Mouse (Mus musculus) forebrain, postnatal 0 days (tissue): Measurements from ENCODE around the gene Rars2. TPM values are rescaled to one million over a fixed set of nuclear protein-coding genes. Genes with fewer than 3 reads are reported as not detected.

ENCODE experiments used
- ATAC-seq: fragments of 200-750 bp; cut with Nextera tagmentation; 2 replicates; pipeline ENCODE4 v1.8.0; 2017; ENCODE audit warnings: mild to moderate bottlenecking, moderate library complexity
- DNase-seq: peaks from one replicate; pipeline ENCODE4 v3.0.0-alpha.2; 2015
- H3K27ac ChIP-seq: fragments of 300-500 bp; sonication (generic); 2 replicates; pipeline ENCODE4 v1.5.1; 2014; ENCODE audit warnings: low read depth, mild to moderate bottlenecking, antibody characterized with exemption, low read length, moderate library complexity, mixed read lengths
- H3K27me3 ChIP-seq: fragments of 300-500 bp; sonication (generic); 2 replicates; pipeline ENCODE4 v1.6.1; 2014; ENCODE audit warnings: mild to moderate bottlenecking, low read length, mixed read lengths; ENCODE audit not compliant: insufficient read depth
- H3K36me3 ChIP-seq: fragments of 300-500 bp; sonication (generic); 2 replicates; pipeline ENCODE4 v1.6.1; 2014; ENCODE audit warnings: mild to moderate bottlenecking, moderate library complexity; ENCODE audit not compliant: insufficient read depth
- H3K4me1 ChIP-seq: fragments of 300-500 bp; sonication (generic); 2 replicates; pipeline ENCODE4 v1.6.1; 2014; ENCODE audit warnings: antibody characterized with exemption; ENCODE audit not compliant: insufficient read depth
- H3K4me2 ChIP-seq: fragments of 300-500 bp; sonication (generic); 2 replicates; pipeline ENCODE4 v1.6.1; 2014; ENCODE audit warnings: low read depth, mild to moderate bottlenecking, moderate library complexity
- H3K4me3 ChIP-seq: fragments of 300-500 bp; sonication (generic); 2 replicates; pipeline ENCODE4 v1.5.1; 2014; ENCODE audit warnings: low read depth, low read length, mixed read lengths
- H3K9ac ChIP-seq: fragments of 300-500 bp; sonication (generic); 2 replicates; pipeline ENCODE4 v1.6.1; 2014; ENCODE audit warnings: mild to moderate bottlenecking
- H3K9me3 ChIP-seq: fragments of 300-500 bp; sonication (generic); 2 replicates; pipeline ENCODE4 v1.6.1; 2016; ENCODE audit warnings: low read length
- CTCF ChIP-seq: sonication (generic); IDR thresholded peaks from 2 replicates; pipeline ENCODE4 v1.5.1; 2016; ENCODE audit warnings: antibody characterized with exemption, control low read depth, low read depth
- WGBS: fragments of 180-500 bp; shearing (Covaris S2); extraction: QIAGEN DNeasy Blood & Tissue Kit; methylation state at CpG from one replicate; pipeline ENCODE4 v1.1.7; 2014; 5-methylcytosine and 5-hydroxymethylcytosine counted together
- polyA plus RNA-seq: library from polyadenylated mRNA; unstranded; fragments of >200 nt; fragmentation: Nextera tagmentation; extraction: Ambion mirVana; gene quantifications from 2 replicates; pipeline ENCODE4 v1.2.1, GENCODE M21; 2015
- total RNA-seq: library from RNA; depleted of rRNA; stranded (reverse); fragments of >200 nt; gene quantifications from 2 replicates; pipeline ENCODE4 v1.2.3, GENCODE M21; 2014

Gene Rars2
- total and polyA plus RNA-seq, 2 experiments from 2014 or later, result 28.7 to 48.8 TPM

DNA sequence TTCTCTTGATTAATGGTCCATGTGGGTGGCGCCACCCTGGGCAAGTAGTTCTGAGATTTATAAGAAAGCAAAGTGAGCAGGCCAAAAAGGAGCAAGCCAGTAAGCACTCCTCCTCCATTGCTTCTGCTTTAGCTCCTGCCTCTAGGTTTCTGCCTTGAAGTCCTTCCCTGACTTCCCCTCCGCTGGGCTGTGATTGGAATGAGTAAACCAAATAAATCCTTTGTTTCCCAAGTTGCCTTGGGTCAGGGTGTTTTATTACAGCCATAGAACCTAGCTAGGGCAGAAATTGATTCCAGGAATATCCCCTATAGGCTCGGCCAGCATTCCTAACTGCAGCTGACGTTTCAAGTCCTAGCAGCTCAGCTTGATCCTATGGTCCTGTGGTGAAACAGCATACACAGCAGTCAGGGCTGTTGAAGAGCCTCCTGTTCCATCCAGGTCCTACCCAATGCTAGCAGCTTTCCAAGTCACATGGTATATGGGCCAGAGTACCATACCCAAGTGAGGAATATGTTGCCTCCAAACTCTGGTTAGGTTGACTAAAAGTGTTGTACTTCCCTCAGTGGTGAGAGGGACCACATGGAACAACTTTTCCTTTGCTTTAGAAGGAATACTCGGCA, 25.1 kb downstream of the Rars2 start:
- Histone ChIP-seq H3K36me3 (peaks cover 25% of the 10 kb centered on the region), H3K4me2 (no peak overlapping the region), H3K27ac (no peak overlapping the region), H3K4me3 (no peak overlapping the region), H3K27me3 (no peaks in the 10 kb centered on the region), H3K9ac (no peak overlapping the region), H3K4me1 (no peaks in the 10 kb centered on the region), H3K9me3 (no peaks in the 10 kb centered on the region)
- WGBS, result 91% methylated on average over 5 of the region's 5 CpGs
- no peak for DNase-seq
- ATAC-seq, result no peak
- no peak for TF ChIP-seq CTCF

DNA sequence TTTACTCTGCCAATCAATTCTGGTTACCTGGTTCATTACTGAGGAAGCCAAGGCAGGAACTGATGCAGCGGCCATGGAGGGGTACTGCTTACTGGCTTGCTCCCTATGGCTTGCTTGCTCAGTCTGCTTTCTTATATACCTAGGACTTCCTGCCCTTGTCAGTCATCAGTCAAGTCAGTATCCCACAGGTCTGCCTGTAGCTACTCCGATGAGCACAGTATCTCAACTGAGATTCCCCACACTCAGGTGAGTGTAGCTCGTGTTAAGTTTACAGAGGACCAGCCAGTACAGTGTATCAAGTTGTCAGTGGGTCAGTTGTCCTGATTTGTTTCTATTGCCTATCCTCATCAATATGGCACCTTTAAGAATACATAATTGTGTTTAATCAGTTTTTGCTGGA, 26.0 kb downstream of the Rars2 start:
- Histone ChIP-seq H3K27me3 (no peaks in the 10 kb centered on the region), H3K36me3 (peaks cover 26% of the 10 kb centered on the region), H3K4me2 (no peak overlapping the region), H3K4me3 (no peak overlapping the region), H3K9me3 (no peaks in the 10 kb centered on the region), H3K27ac (no peak overlapping the region), H3K4me1 (no peaks in the 10 kb centered on the region), H3K9ac (no peak overlapping the region)
- DNase-seq (no peak), ATAC-seq (no peak)
- WGBS, result 98% methylated on average over 3 of the region's 3 CpGs
- no peak for TF ChIP-seq CTCF

DNA sequence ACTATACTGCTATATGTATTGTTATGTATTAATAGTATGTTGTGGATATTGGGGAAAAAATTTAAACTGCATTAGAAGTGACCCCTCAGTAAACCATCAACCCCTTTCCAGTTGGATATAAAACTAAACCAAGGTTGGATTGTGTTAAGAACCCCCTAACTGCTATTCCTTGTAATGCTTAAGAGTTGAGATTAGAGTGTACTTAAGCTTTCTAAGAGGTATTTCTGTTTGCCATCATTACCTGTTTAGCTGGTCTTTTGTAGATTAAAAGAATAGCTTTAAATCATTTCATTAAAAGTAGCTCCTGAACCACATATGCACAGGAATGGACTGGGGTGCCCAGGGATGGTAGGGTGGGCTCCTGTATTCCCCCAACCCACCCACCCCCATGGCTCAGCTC, 30.0 kb downstream of the Rars2 start:
- H3K27ac ChIP-seq, result no peak overlapping the region
- no peak for DNase-seq
- H3K36me3 ChIP-seq, result peaks cover 41% of the 10 kb centered on the region
- no peaks in the 10 kb centered on the region for H3K9me3 ChIP-seq
- no peak for TF ChIP-seq CTCF
- no peak overlapping the region for H3K4me3 ChIP-seq
- no peaks in the 10 kb centered on the region for H3K27me3 ChIP-seq
- no peak for ATAC-seq
- no peak overlapping the region for H3K4me2 ChIP-seq
- H3K4me1 ChIP-seq, result no peaks in the 10 kb centered on the region
- H3K9ac ChIP-seq, result no peak overlapping the region

DNA sequence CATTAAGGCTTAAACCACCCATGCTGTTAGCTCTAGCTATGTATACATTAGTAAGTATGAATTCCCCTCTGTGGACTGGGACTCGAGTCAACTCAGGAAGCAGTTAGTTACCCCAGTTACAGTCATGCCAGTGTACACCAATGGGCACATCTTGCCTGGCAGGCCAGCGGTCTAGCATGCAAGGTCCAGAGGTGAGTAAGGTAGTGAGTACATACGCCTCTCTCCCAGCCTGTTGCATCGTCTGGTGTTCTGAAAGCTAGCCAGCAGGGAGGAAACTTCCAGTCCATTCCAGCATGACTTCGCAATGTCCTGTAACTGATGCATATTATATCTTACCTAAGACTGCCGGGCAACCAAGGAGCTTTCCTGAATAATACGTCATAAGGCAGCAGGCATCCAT, 38.4 kb downstream of the Rars2 start:
- no peaks in the 10 kb centered on the region for H3K4me1 ChIP-seq
- no peak overlapping the region for H3K9ac ChIP-seq
- WGBS, result 95% methylated on average over 7 of the region's 7 CpGs
- H3K9me3 ChIP-seq, result no peaks in the 10 kb centered on the region
- no peak overlapping the region for H3K27ac ChIP-seq
- peaks cover 51% of the 10 kb centered on the region for H3K36me3 ChIP-seq
- no peak overlapping the region for H3K4me2 ChIP-seq
- no peak for TF ChIP-seq CTCF
- H3K27me3 ChIP-seq, result no peaks in the 10 kb centered on the region
- DNase-seq, result no peak
- ATAC-seq, result no peak
- no peak overlapping the region for H3K4me3 ChIP-seq

DNA sequence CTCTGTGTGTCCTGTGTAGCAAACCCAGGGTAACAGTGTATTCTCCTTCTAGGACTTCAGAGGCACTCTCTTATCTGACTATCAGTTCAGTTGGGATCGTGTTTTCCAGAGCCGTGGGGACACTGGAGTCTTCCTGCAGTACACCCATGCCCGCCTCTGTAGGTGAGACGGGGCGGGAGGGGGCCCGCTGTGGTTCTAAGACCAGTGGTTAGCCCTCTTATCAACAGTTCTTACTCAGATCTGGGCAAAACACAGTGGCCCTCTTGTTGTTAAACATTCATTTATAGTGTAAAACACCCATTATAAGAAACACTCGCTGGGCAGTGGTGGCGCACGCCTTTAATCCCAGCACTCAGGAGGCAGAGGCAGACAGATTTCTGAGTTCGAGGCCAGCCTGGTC, 41.3 kb downstream of the Rars2 start:
- peaks cover 75% of the 10 kb centered on the region for H3K36me3 ChIP-seq
- H3K9me3 ChIP-seq, result no peaks in the 10 kb centered on the region
- no peak for ATAC-seq

GRCm38 (mm10) chr4:34659012-34659411, 44.3 kb downstream of the Rars2 start:
- no peak overlapping the region for H3K27ac ChIP-seq
- ATAC-seq (no peak), DNase-seq (no peak)
- no peaks in the 10 kb centered on the region for H3K9me3 ChIP-seq
- no peaks in the 10 kb centered on the region for H3K4me1 ChIP-seq
- TF ChIP-seq CTCF, result no peak
- H3K4me3 ChIP-seq, result no peak overlapping the region
- H3K27me3 ChIP-seq, result no peaks in the 10 kb centered on the region
- peaks cover 74% of the 10 kb centered on the region for H3K36me3 ChIP-seq
- WGBS, result 93% methylated on average over 2 of the region's 2 CpGs
- H3K9ac ChIP-seq, result no peak overlapping the region
- H3K4me2 ChIP-seq, result no peak overlapping the region

More for the DNA sequence above, 41.3 kb downstream of the Rars2 start:
- Histone ChIP-seq H3K4me2 (no peak overlapping the region), H3K9ac (no peak overlapping the region), H3K27me3 (no peaks in the 10 kb centered on the region), H3K27ac (no peak overlapping the region), H3K4me3 (no peak overlapping the region), H3K4me1 (no peaks in the 10 kb centered on the region)
- no peak for DNase-seq
- WGBS, result 95% methylated on average over 10 of the region's 10 CpGs
- TF ChIP-seq CTCF, result no peak

- DNase-seq, result no peak
- H3K27me3 ChIP-seq, result no peaks in the 10 kb centered on the region
- H3K4me1 ChIP-seq, result no peaks in the 10 kb centered on the region
- no peaks in the 10 kb centered on the region for H3K9me3 ChIP-seq
- no peak overlapping the region for H3K9ac ChIP-seq
- no peak for TF ChIP-seq CTCF
- H3K4me2 ChIP-seq, result no peak overlapping the region
- H3K4me3 ChIP-seq, result no peak overlapping the region
- no peak for ATAC-seq
- no peak overlapping the region for H3K27ac ChIP-seq
- peaks cover 69% of the 10 kb centered on the region for H3K36me3 ChIP-seq
- 94% methylated on average over 2 of the region's 2 CpGs for WGBS
Measured at GRCm38 (mm10) chr4:34661514-34661913, 46.8 kb downstream of the Rars2 start.
